Mouse (Mus musculus) heart, embryonic 11.5 days (tissue): ENCODE measurements at regions not wholly inside any gene's neighbourhood (a gene's known extent, or its start where the extent isn't known, plus 50 kb on each side); places are given as distances from the start of the nearest gene placed in this dataset.

ENCODE experiments used
- ATAC-seq: fragments of 200-750 bp; cut with Nextera tagmentation; replicated peaks from 2 replicates; pipeline ENCODE4 v1.8.0; 2017; ENCODE audit warnings: moderate library complexity; ENCODE audit not compliant: insufficient number of reproducible peaks, low FRiP score, low TSS enrichment
- H3K27ac ChIP-seq: fragments of 300-500 bp; sonication (generic); 2 replicates; pipeline ENCODE4 v1.5.1; 2014; ENCODE audit warnings: mild to moderate bottlenecking, low read depth, low read length
- H3K27me3 ChIP-seq: fragments of 300-500 bp; sonication (generic); 2 replicates; pipeline ENCODE4 v1.6.1; 2014; ENCODE audit warnings: mild to moderate bottlenecking, low read length, mixed read lengths; ENCODE audit not compliant: control insufficient read depth, insufficient read depth
- H3K36me3 ChIP-seq: fragments of 300-500 bp; sonication (generic); 2 replicates; pipeline ENCODE4 v1.6.1; 2014; ENCODE audit warnings: mild to moderate bottlenecking, low read length, moderate library complexity, mixed read lengths; ENCODE audit not compliant: control insufficient read depth, insufficient read depth
- H3K4me1 ChIP-seq: fragments of 300-500 bp; sonication (generic); 2 replicates; pipeline ENCODE4 v1.6.1; 2014; ENCODE audit warnings: low read length; ENCODE audit not compliant: control insufficient read depth, insufficient read depth
- H3K4me2 ChIP-seq: fragments of 300-500 bp; sonication (generic); 2 replicates; pipeline ENCODE4 v1.6.1; 2014; ENCODE audit warnings: mild to moderate bottlenecking, moderate library complexity
- H3K4me3 ChIP-seq: fragments of 300-500 bp; sonication (generic); 2 replicates; pipeline ENCODE4 v1.5.1; 2014; ENCODE audit warnings: low read depth, low read length
- H3K9ac ChIP-seq: fragments of 300-500 bp; sonication (generic); 2 replicates; pipeline ENCODE4 v1.6.1; 2014; ENCODE audit warnings: mild to moderate bottlenecking, low read depth, low read length, moderate library complexity
- H3K9me3 ChIP-seq: fragments of 300-500 bp; sonication (generic); replicated peaks from 2 replicates; pipeline ENCODE4 v1.6.1; 2016; ENCODE audit warnings: low read length; ENCODE audit not compliant: control insufficient read depth
- WGBS: fragments of 180-500 bp; shearing (Covaris S2); extraction: QIAGEN DNeasy Blood & Tissue Kit; methylation state at CpG from one replicate; pipeline ENCODE4 v1.1.7; 2014; ENCODE audit not compliant: insufficient replicate concordance; 5-methylcytosine and 5-hydroxymethylcytosine counted together

GRCm38 (mm10) chr8:92472257-92472656, 114.8 kb downstream of the Irx5 start:
- no peak overlapping the region for H3K4me3 ChIP-seq
- no peaks in the 10 kb centered on the region for H3K36me3 ChIP-seq
- no peak overlapping the region for H3K27ac ChIP-seq
- 70% methylated on average over 7 of the region's 7 CpGs for WGBS
- ATAC-seq = no peak
- 0 out of 2 replicates have a peak, but pooled peaks cover 2% of the 10 kb centered on the region for H3K27me3 ChIP-seq
- H3K4me2 ChIP-seq = no peak overlapping the region
- no peak overlapping the region for H3K9ac ChIP-seq
- no peaks in the 10 kb centered on the region for H3K9me3 ChIP-seq
- H3K4me1 ChIP-seq = no peaks in the 10 kb centered on the region

DNA sequence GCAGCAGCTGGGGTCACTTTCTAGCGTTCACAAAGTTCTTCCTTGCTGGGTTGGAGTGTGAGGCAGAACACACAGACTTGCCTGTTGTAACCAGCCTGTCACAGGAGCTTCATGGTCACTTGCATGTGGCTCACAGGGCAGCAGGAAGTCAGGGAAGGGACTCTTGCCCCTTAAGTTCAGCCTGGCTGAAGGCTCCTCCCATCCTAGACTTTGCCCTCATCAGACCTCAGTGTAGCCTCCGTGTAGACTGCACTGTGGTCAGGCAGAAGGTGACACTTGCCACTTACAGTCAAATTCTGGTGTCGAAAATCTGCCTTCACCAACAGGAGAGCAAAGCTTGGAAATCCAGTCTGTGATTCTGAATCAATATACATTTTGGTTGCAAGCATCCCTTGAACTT, 115.4 kb downstream of the Irx5 start:
- no peaks in the 10 kb centered on the region for H3K36me3 ChIP-seq
- ATAC-seq = no peak
- no peak overlapping the region for H3K27ac ChIP-seq
- no peaks in the 10 kb centered on the region for H3K9me3 ChIP-seq
- H3K9ac ChIP-seq = no peak overlapping the region
- no peak overlapping the region for H3K4me3 ChIP-seq
- 59% methylated on average over 3 of the region's 3 CpGs for WGBS
- no peak overlapping the region for H3K4me2 ChIP-seq
- H3K4me1 ChIP-seq = no peaks in the 10 kb centered on the region
- 0 out of 2 replicates have a peak, but pooled peaks cover 2% of the 10 kb centered on the region for H3K27me3 ChIP-seq

DNA sequence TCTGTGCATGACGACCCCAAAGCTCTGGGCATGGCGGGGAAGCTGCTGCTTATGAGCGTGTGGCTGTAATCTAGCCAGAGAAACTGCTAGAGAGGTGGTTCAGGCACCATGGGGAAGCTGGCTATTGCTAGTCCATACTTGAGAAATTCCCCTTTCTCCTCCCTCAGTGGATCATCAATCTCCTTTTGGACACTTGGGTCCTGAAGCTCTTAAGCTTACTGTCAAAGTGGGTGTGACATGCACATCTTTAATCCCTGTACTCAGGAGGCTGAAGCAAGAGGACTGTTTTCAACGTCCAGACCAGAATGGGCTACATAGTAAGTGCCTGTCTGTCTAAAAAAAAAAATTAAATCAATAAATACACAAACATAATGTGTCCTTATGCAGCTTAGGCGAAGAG, 125.0 kb downstream of the Irx5 start:
- ATAC-seq = no peak
- Histone ChIP-seq H3K4me3 (no peak overlapping the region), H3K9ac (no peak overlapping the region), H3K9me3 (no peaks in the 10 kb centered on the region), H3K36me3 (no peaks in the 10 kb centered on the region), H3K27me3 (no peaks in the 10 kb centered on the region; the same call in 1 of the 2 replicates), H3K4me2 (no peak overlapping the region), H3K27ac (no peak overlapping the region), H3K4me1 (0 out of 2 replicates have a peak, but pooled peaks cover 4% of the 10 kb centered on the region)
- WGBS = 58% methylated on average over 5 of the region's 5 CpGs

GRCm38 (mm10) chr8:92483055-92483765, 125.8 kb downstream of the Irx5 start:
- H3K4me1 ChIP-seq = 0 out of 2 replicates have a peak, but pooled peaks cover 4% of the 10 kb centered on the region
- H3K9ac ChIP-seq = no peak overlapping the region
- ATAC-seq = no peak
- H3K27me3 ChIP-seq = no peaks in the 10 kb centered on the region; the same call in 1 of the 2 replicates
- H3K4me3 ChIP-seq = no peak overlapping the region
- H3K4me2 ChIP-seq = no peak overlapping the region
- H3K27ac ChIP-seq = no peak overlapping the region
- no peaks in the 10 kb centered on the region for H3K9me3 ChIP-seq
- WGBS = 37% methylated on average over 8 of the region's 8 CpGs
- no peaks in the 10 kb centered on the region for H3K36me3 ChIP-seq

DNA sequence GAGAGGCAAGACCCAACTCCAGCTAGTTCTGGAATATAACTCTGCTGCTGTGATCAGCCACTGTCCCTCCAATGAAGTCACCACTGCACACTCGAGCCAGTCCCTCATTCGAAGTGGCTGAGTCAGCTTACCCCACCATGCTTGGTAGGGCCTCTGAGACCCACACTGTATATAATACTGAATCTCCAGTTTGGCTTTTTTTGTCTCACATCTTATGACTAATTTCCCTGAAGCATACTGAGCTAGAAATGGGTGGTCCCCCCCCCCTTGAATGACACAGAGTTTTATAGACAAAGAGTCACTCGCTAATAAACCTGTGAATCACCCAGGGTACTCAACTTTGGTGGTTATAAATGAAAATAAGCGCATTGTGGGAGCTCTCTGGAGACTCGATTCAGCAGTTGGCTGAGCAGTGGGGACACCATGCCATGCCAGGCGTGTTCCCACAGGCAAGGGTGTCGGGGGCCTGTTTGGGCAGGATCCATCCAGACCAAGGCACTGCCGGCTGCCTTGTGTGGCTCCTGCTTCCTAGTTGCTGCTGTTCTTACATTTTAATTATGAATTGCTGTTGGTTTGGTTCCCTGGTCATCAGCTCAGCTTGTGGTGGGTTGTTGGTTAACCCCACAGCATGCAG, 131.2 kb downstream of the Irx5 start:
- 77% methylated on average over 8 of the region's 8 CpGs for WGBS
- Histone ChIP-seq H3K36me3 (no peaks in the 10 kb centered on the region), H3K4me3 (no peak overlapping the region), H3K9ac (no peak overlapping the region), H3K9me3 (no peaks in the 10 kb centered on the region), H3K27me3 (peaks cover 2% of the 10 kb centered on the region; the same call in 1 of the 2 replicates), H3K4me1 (no peaks in the 10 kb centered on the region), H3K27ac (no peak overlapping the region), H3K4me2 (no peak overlapping the region)
- no peak for ATAC-seq

DNA sequence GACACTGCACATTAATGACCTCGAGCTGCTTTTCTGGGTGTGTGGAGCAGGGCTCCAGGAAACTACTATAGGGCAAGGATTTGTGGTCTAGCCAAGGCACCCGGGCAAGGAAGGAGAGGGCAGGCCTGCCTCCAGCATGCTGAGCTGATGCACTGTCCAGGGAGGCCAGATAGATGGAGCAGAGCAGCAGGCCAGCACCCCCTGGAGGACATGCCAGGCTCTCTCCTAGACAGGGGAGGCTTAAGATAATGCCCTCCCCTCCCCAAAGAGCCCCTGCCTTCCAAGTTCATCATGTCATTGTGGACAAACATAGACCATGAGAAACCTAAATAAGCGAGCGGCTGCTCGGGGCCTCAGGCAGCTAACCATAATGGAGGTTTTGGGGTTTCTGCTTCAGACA, 134.1 kb downstream of the Irx5 start:
- 73% methylated on average over 5 of the region's 5 CpGs for WGBS
- Histone ChIP-seq H3K27me3 (peaks cover 2% of the 10 kb centered on the region; the same call in 1 of the 2 replicates), H3K9ac (no peak overlapping the region), H3K36me3 (no peaks in the 10 kb centered on the region), H3K9me3 (no peaks in the 10 kb centered on the region), H3K27ac (no peak overlapping the region), H3K4me3 (no peak overlapping the region), H3K4me2 (no peak overlapping the region), H3K4me1 (no peaks in the 10 kb centered on the region)
- no peak for ATAC-seq

DNA sequence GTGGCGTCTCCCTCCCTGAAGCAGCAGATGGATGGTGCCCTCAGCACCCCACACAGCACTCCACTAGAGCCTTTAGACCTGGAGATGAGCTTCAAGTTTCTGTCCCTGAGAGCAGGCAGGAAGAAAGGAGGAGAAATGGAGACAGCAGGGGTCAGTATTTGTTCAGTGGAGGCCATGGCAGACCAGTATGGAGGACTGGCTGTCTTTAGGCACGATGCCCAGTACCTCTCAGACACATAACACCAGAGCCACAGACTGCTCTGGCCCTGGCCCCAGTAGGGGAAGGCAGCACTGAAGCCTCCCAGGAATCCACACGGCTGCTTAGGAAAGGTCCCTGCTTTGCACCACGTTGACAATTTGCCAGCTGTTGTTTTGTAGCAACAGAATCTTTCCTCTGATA, 136.0 kb downstream of the Irx5 start:
- Histone ChIP-seq H3K4me2 (no peak overlapping the region), H3K27me3 (peaks cover 2% of the 10 kb centered on the region; the same call in 1 of the 2 replicates), H3K36me3 (no peaks in the 10 kb centered on the region), H3K27ac (no peak overlapping the region), H3K4me1 (no peaks in the 10 kb centered on the region), H3K9me3 (no peaks in the 10 kb centered on the region), H3K4me3 (no peak overlapping the region), H3K9ac (no peak overlapping the region)
- WGBS = 56% methylated on average over 4 of the region's 4 CpGs
- ATAC-seq = peak; percentile 55; the same call in 1 of the 2 replicates

- Histone ChIP-seq H3K9me3 (no peaks in the 10 kb centered on the region), H3K4me2 (no peak overlapping the region), H3K27me3 (no peaks in the 10 kb centered on the region), H3K36me3 (no peaks in the 10 kb centered on the region), H3K9ac (no peak overlapping the region), H3K27ac (no peak overlapping the region), H3K4me1 (peaks cover 5% of the 10 kb centered on the region; the same call in 1 of the 2 replicates), H3K4me3 (no peak overlapping the region)
- 48% methylated on average over 7 of the region's 7 CpGs for WGBS
- ATAC-seq = no peak
Observed at GRCm38 (mm10) chr8:92505552-92506281, 148.3 kb downstream of the Irx5 start.
